Mouse (Mus musculus): Measurements from ENCODE around the gene Fzd1. TPM values are rescaled to one million over a fixed set of nuclear protein-coding genes. Genes with fewer than 3 reads are reported as not detected.

Fzd1 gene
- 10 to 100 TPM; 12.5 to 13.3 TPM for total RNA-seq (2021)
- long read RNA-seq, experiment 1, full-length matches to known transcripts, result 20 of 20 reads
- long read RNA-seq, experiment 1, partial matches to known transcripts, result 0 of 20 reads
- long read RNA-seq, experiment 1, other reads (novel, unspliced or antisense), result 0 of 20 reads
- long read RNA-seq, experiment 2, full-length matches to known transcripts, result 32 of 32 reads
- long read RNA-seq, experiment 2, partial matches to known transcripts, result 0 of 32 reads
- long read RNA-seq, experiment 2, other reads (novel, unspliced or antisense), result 0 of 32 reads

DNA sequence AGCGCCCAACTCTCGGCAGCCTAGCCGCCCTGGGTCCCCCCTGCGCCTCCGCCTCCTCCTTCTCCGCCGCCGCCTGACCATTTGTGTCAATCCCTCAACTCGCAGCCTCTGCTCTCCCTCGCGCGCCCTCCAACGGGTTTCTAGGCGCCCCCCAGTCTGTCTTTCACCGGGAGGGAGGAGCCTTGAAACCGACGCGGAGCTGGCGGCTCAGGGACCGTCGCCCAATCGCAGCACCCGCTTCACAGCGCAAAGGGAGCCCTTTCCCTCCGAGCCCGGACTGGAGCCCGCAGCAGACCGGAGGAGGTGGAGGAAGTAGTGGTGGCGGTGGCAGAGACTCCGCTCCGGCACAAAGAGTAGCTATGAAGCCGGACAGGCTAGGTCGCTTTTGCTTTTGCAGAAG is at the start of gene Fzd1:
Fzd1 (minus strand) TSS at position 134 of the 400 bp plus-strand sequence.
- intact Hi-C loops (cut with DNase I), result loop anchor here (10.0 kb wide), 4 partner anchors 157 to 563 kb away; partner anchors contain the start of gene Mterf1b

DNA sequence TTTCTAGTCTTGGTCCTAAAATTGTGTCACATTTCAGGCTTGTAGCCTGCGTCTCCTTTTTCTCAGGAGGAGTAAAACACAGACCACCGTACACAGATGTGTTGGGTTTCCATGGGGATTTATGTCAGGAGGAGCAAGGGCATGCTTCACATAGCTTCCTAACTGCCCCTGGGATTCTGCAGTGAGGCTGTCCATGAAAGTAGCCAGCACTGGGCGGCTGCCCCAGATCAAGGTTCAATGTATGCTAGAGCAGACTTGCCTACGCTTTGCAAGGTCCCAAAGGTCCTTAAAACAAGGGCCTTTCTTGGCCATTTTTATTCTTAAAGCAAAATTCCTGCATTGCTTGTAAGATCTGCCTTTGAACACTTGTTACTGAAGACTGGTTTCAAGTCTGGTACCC is 47.4 kb upstream of the Fzd1 start:
- no peak for DNase-seq
- intact Hi-C loops (cut with DNase I), result no loop called here

More for the DNA sequence above, at the start of gene Fzd1:
- DNase-seq, result peak; percentile 92 to 93

DNA sequence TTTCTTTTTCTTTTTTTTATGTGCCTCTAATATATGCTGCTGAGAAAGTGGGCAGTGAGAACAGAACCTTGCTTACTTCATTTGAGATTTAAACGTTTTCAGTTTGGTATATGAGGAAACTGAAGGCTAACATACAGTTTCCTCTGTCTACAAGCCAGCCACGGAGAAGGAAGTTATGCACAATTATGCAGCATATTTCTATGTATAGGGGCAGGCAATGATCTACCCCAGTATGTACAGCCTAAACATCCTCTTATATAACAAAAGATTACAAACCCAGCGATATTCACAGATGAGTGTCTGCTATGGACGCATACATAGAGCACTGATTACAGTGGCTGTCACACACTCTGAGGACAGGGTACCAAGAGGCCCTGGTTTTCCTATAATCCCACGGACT is 45.9 kb upstream of the Fzd1 start:
- DNase-seq, result no peak
- intact Hi-C loops (cut with DNase I), result no loop called here

DNA sequence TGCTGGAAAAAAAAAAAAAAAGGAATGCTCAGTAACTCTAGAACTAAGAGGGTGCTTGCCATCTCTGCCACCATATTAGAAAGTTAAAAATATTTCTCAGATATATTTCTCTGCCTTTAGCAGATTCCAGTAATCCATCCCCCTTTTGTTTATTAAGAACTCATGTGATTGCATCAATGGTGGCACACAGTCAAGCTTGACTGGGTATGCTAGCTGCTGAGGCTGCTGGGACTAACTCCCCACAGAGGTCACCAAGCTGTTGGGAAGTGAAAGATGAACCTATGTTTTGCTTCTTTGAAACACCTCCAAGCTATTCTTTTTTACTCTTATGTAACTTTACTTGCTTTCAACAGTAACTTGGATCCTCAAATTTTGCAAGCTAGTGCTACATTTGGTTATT is 44.1 kb upstream of the Fzd1 start:
- intact Hi-C loops (cut with DNase I), result no loop called here

DNA sequence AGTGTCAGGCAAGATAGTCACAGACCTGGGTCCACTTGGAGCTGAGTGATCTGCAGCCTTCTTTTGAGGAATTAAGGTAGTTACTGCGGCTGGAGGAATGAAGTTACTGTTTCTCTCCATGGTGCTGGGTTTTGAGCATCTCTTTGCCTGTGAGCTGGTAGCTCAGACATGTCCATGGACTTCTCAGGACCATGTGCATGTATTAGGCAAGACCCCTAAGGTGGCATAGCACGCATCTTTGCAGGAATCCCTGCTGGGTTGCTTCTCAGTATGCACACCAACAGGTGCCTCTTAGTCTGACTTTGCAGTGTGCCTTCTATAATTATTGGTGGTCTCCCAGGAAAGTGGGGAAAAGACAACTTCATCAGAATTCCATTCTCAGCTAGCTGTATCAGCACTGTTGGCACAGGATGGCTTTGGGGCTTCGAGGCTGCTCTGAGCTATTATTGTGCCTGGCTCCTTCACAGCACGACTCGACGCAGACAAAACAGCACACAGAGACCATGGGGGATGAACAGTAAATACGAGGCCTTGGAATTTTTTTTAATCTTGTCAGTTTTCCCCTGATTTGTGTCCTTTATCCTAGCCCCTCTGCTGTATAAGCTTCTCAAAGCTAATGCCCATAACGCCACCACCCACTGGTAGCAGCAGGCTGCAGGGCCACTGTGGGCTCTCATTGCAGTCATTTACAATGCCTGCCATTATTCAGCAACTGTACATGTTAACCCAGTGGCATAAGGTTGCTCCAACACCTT is 43.4 kb upstream of the Fzd1 start:
- intact Hi-C loops (cut with DNase I), result no loop called here
- no peak for DNase-seq

More for the DNA sequence above, 44.1 kb upstream of the Fzd1 start:
- no peak for DNase-seq

DNA sequence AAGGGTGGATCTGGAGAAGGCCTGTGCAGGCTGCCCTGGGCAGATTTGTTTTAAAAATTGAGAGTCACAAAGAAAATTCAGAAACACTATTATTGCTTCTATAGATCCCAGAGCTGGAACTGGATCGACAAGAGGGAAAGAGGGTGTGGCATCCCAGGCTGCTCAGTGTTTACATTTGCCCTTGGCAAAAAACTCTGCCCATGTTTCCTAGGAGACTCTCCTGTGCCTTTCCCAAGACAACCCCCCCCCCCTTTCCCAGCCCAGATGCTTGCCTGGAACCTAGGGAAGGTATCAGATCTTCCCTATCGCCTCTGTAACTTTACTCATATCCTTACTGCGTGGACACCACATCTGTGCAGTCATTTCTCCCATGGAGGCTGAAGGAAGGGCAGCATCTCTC is 33.4 kb upstream of the Fzd1 start:
- no peak for DNase-seq
- intact Hi-C loops (cut with DNase I), result no loop called here

DNA sequence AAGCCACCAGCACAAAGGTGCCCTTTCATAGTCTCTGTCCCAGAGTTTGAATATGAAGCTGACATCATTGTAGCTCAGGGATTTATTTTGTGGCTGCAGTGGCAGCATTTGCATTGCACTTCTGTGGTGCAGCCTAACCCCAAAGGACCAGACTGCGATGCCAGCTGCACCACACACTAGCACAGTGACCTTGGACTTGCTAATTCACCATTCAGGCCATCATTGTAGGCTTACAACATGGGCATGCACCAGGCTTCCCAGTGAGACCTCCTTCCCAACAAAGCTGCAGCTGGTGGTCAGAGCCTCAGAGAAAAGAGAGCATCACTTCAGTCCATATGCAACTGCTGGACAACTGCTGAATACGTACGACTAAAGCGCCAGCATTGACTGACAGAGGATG is 32.4 kb upstream of the Fzd1 start:
- intact Hi-C loops (cut with DNase I), result no loop called here
- no peak for DNase-seq

DNA sequence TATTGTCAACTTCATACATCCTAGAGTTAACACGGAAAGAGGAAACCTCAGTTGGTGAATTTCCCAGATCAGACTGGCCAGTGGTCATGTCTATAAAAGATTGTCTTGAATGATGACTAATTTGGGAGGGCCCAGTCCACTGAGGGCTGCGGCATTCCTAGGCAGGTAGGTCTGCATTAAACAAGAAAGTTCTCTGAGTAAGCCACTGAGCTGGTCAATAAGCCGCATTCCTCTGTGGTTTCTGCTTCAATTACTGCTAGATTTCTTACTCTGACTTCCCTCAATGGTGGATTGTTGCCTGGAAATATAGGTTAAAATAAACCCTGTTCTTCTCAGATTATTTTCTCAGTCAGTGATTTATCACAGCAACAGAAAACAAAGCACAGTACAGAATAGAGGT is 30.6 kb upstream of the Fzd1 start:
- no peak for DNase-seq
- intact Hi-C loops (cut with DNase I), result no loop called here

DNA sequence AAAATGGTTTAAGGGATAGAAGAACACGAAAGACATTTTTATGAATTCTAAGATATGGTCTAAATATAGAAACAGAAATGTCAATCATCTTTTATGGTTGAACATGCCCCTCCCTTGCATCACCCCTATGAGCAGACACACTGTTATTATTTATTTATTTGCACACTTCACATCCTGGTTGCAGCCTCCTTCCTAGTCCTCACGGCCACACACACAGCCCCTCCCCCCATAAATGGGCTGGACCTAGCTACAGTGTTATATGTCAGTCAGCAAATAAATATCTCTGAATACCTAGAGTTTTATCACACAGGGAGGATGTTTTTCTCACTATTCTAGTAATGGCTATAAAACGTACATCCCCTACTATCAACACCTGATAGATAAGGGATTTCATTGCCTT is 29.0 kb upstream of the Fzd1 start:
- intact Hi-C loops (cut with DNase I), result no loop called here

DNA sequence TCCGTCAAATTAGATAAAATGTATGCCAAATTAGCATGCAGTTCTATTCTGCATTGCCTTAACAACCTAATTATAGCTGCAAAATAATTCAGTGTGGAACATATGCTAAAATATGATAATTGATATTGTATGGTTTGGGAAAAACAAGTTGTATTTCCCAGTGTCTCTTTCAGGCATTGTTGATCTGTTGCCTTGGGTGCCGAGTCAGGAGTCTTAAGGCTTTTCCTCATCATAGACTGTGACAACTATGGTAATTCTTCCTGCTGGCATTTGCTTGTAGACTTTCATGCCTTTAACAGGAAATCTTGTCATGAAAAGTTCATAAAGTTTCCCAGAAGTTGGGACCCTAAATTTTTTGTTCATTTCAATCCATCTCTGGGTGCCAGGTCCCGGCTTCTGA is 20.4 kb upstream of the Fzd1 start:
- DNase-seq, result no peak
- intact Hi-C loops (cut with DNase I), result no loop called here

More for the DNA sequence above, 29.0 kb upstream of the Fzd1 start:
- DNase-seq, result no peak

DNA sequence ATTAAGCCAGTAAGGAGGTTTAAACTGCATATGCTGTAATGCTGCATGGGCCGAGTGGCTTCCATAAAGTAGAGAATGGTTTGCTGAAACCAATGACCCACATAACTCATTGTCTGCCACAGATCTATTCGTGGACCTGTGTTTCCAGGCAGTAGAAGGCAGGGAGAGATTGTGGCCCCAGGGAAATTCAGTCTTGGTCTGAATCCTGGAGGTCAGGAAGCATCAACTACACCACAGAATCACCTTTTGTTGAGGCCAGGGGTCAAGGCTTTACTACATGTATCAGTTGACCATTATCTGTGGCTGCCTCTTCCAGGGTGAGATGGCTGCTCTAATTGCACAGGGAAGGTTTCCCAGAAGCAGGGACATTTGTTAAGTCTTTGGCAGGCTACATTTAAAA is 18.7 kb upstream of the Fzd1 start:
- intact Hi-C loops (cut with DNase I), result no loop called here
- DNase-seq, result no peak

DNA sequence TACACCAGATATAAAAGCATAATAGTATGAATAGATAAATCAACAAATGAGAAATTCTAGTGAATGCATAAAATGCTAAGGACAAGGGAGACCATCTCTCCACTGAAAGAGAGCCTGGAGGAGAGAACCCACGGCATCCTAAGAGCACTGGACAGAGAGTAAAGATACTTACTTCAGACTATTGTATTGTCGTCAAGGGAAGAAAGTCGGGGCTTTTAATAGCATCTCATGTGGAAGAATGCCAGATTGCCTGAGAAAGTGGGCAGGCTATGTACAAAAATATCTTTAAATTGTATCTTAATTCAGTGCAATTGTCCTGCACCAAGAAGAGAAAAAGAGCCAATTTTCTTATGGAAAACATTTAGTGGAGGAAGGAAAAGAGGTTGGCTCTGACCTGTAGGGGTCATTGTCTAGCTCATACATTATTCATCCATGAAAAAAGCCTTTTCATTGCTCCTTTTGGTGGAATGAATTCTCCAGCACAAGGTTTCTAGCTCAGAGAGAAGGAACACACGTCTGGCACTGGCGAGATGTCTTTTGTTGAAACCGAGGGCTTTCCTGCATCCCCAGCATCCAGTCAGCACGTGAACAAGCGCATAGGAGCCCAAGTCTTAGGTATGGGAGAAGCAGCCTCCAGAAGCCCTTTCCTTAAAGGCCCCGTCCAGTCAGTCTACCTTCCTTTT is 15.4 kb upstream of the Fzd1 start:
- no peak for DNase-seq
- intact Hi-C loops (cut with DNase I), result no loop called here

DNA sequence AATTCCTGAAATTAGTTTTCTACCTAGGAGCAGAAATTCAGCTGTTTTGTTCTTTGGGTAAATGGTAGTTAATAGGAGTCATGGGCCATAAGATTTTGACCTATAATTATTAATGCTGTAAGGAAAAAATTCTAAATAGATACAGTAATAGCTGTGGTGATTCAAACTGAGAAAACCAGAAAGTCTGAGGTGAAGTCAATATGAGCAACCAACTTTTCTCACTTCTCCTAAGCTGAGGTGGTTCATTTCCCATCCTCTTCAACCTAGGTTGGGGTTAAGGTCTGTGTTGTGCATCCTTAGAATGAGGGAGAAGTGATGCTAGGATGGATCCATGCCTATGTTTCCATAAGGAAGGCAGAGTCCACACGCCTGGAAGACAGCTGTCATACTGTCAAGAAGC is 12.8 kb upstream of the Fzd1 start:
- intact Hi-C loops (cut with DNase I), result no loop called here
- no peak for DNase-seq

DNA sequence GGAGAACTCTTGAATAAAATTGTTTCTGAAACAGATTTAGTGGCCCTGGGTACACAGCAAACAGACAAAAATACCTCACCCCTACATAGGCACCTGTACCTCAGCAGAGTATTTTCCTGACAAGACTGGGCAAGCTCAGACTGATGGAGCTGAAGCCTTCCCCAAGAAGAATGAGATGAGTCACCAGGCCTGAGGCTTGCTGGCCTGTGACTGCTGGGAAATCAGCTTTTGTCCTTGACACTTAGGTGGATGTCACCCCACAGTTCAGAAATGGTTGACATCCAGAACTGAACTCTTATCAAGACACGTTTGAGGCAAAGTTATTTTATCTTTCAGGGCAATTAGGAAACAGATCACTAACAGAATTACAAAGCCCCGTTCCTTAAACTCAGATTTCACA is 10.1 kb upstream of the Fzd1 start:
- DNase-seq, result no peak
- intact Hi-C loops (cut with DNase I), result no loop called here

DNA sequence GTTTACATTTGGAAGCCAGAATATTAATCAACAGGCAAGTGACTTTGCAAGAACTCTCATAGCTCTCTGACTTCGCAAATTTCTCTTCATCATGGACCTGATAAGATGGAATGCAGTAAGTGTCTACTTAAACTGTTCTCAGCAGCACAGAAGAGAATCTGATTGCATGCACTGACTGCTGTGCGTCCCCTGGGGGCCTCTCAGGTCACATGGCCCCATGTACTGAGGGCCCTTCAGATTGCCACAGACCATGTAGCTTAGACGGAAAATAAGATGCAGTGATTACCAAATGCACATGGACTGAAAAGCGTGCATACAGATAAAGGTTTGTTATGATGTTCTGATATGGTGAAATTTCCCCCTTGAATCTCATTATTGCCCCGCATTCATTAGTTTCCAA is 8.9 kb upstream of the Fzd1 start:
- intact Hi-C loops (cut with DNase I), result no loop called here
- DNase-seq, result no peak

DNA sequence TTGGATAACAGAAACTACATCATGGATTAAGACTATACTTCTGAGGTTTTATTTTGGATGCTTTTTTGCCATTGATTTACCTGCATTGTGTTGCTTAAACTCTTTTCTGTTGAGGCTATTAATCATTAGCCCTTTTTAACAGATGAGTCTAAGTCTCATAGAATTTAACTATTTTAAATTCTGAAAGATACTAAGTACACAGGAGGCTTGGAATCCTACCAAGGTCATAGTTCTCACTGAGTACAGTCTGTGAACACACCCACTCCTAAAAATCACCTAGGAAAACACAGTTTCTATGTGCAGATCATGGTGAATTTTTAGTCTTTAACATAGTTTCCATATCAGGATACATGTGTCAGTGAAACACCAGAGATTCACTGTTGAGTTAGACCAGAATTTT is 4.1 kb upstream of the Fzd1 start:
- no peak for DNase-seq

DNA sequence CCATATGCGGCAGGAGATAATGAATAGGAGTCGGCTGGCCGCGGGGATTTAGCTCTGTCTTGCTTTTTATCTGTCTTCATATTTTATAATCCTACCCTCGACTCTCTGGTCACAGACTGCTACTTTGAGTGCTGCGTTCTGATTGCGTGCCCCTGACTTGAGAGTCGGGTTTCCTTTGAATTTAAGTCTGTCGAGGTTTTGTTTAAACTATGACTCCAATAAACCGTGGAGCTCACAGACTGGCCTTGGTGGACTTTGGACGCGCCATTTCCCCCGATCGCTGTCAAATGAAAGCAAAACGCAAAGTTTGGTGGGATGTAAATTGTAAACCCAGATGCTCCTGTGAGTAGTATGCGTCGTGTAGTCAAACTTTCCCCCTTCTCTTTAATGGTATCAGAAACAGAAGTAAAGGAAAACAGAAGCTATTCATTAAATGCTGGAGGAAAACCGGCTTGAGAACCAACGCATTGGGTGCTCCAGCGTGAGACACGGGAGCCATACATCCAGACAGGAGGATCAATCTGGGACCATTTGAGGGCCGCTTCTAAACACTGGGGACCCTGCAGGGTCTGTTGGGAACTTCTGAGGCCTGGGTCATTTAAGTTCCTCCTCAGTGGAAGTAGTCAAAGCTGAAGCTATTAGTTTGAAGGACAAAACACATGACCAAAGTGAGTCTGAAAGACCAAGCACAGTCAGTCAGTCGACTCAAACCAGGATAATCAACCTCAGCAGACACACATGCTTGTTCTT is 671 bp upstream of the Fzd1 start:
- no peak for DNase-seq
- intact Hi-C loops (cut with DNase I), result loop anchor here (10.0 kb wide), 4 partner anchors 156 to 564 kb away; partner anchors contain the start of gene Mterf1b

More for the DNA sequence above, 4.1 kb upstream of the Fzd1 start:
- intact Hi-C loops (cut with DNase I), result no loop called here

DNA sequence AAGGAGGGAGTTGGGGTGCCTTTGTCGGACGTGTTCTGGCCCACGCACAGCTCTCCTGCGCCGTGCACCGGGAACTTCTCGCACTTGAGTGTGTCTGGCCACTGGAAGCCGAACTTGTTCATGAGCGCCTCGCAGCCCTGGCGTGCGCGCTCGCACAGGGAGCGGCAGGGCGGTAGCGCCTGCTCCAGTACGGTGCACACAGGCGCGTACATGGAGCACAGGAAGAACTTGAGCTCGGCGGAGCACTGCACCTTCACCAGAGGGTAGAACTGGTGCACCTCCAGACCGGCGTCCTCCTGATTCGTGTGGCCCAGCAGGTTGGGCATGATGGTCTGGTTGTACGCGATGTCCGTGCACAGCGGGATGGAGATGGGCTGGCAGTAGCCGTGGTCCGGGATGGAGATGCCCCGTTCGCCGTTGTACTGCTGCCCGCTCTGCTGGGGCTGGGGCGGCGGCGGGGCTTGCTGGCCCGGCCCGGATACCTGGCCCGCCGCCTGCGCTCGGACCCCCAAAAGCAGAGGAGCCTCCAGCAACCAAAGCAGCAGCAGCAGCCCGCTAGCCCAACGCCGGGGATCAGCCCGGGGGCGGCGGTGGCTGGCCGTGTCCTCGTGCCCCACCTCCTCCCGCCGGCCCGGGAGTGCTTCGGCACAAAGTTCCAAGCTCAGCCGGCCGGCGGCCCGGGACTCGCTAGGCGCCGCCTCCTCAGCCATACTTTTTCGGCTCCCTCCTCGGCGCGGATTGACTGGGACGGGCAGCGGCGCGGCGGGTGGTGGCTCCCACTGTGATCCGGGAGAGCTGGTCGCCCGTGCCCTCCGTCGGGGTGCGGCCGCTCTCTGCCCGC is 744 bp downstream of the Fzd1 start:
- intact Hi-C loops (cut with DNase I), result loop anchor here (10.0 kb wide), 4 partner anchors 158 to 562 kb away; partner anchors contain the start of gene Mterf1b
- peak; percentile 75 for DNase-seq

DNA sequence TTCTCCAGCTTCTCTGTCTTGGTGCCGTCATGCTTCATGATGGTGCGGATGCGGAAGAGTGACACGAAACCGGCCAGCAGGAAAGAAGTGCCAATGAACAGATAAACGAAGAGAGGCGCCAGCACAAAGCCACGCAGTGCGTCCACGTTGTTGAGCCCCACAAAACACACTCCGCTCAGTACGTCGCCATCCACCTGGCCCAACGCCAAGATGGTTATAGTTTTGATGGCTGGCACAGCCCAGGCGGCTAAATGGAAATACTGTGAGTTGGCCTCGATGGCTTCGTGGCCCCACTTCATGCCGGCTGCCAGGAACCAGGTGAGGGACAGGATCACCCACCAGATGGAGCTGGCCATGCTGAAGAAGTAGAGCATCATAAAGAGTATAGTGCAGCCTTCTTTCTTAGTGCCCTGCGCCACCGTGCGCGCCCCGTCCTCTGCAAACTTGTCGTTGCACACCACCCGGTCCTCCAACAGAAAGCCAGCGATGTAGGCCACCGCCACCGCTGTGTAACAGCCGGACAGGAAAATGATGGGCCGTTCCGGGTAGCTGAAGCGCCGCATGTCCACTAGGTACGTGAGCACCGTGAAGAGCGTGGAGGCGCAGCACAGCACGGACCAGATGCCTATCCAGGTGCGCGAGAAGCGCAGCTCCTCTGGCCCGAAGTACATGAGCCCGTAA is 1.7 kb downstream of the Fzd1 start:
- intact Hi-C loops (cut with DNase I), result loop anchor here (10.0 kb wide), 4 partner anchors 159 to 561 kb away; partner anchors contain the start of gene Mterf1b
- peak; percentile 15 to 23 for DNase-seq
